Mouse (Mus musculus) Patski (cell line): Measurements from ENCODE around the gene Paqr3. TPM values are rescaled to one million over a fixed set of nuclear protein-coding genes. Genes with fewer than 3 reads are reported as not detected.

Source experiments
- ATAC-seq: fragments of 100-300 bp; one replicate; pipeline ENCODE4 v1.8.0; 2021
- CTCF ChIA-PET: fragments of 350-600 bp; sonication (Branson Sonifier 250); formaldehyde crosslinking; loops from one replicate; lab custom pipeline; 2022; ENCODE audit warnings: inconsistent platforms; lab: Charles Lee
- POLR2A ChIA-PET: fragments of 350-600 bp; sonication (Branson Sonifier 250); formaldehyde crosslinking; loops from one replicate; lab custom pipeline; 2022; ENCODE audit warnings: antibody characterized with exemption, inconsistent platforms; lab: Charles Lee
- DNase-seq: peaks from one replicate; pipeline ENCODE4 v3.0.0-alpha.2; 2011; ENCODE audit warnings: low read depth, low spot score
- H3K27me3 ChIP-seq: fragments of 371-371 bp; one replicate; pipeline ENCODE4 v1.5.1; 2021
- CTCF ChIP-seq: fragments of 100-300 bp; IDR thresholded peaks from one replicate; pipeline ENCODE4 v1.5.1; 2021
- in situ Hi-C: fragments of 300-500 bp; cut with MboI; formaldehyde crosslinking; loops from 3 replicates; pipeline ENCODE4 v1.11.1; 2018; ENCODE audit warnings: low pct_unique_long_range_greater_than_20kb, mixed read lengths
- polyA plus RNA-seq: library from polyadenylated mRNA; unstranded; gene quantifications from one replicate; pipeline ENCODE4 v1.2.3, GENCODE M21; 2021

The Paqr3 gene
- polyA plus RNA-seq, 1 experiment from 2014 or later, result 8.0 TPM

DNA sequence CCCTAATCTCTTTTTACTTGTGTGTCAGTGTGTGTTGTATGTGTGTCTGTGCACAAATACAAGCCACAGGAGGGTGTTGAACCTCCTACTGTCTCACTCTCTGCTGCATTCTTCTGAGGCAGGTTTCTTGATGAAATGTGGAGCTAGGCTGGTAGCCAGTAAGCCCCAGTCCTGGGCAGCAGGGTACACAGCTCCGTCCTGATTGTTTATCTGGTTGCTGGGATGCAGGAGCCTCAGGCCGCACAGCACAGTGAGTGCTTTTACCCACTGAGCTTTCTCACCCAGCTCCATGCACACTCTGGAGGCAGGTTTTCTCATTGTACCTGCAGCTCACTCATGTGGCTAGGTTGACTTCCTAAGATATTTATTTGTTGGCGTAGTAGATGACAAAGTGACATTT, 50.5 kb downstream of the Paqr3 start:
- ChIA-PET POLR2A (interaction anchor here (1.1 kb wide), 1 partner anchor 202 kb away, joined by 3 read pairs; no protein-coding TSS in a partner anchor), CTCF (interaction anchor here (0.6 kb wide), 1 partner anchor 85 kb away, joined by 3 read pairs; no protein-coding TSS in a partner anchor)
- in situ Hi-C loops, result no loop called here
- DNase-seq (no peak), ATAC-seq (no peak)
- no peak for TF ChIP-seq CTCF
- no peaks in the 10 kb centered on the region for H3K27me3 ChIP-seq

DNA sequence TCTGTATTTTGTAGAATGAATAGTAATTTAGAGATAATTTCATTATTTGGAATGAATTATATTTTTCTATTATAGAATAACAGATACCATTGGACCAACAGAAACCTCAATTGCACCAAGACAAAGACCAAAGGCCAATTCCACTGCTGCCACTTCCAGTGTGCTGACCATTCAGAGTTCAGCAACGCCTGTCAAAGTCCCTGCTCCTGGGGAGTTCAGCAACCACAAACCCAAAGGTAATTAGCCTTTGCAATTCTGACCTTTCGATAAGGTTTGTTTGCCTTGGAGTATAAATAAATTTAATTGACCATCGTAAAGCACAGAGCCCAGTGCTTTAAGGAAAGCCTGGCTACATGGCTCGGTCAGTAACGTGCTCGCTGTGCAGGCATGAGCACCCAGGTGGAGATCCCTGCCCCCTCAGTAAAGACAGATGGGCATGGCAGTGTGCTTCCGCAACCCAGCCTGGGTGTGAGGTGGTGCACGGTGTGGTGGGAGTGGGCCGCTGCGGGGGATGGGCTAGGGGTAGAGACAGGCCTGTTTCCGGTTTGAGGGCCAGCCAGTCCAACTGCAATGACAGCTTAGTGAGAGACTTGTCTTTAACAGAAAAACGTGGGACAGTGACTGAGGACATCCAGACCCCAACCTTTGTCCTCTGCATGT, 54.5 kb downstream of the Paqr3 start:
- POLR2A ChIA-PET, result no interaction called here
- in situ Hi-C loops, result loop anchor here (5.0 to 10.0 kb wide), 2 partner anchors 205 to 792 kb away; no protein-coding TSS in a partner anchor
- ATAC-seq, result no peak
- no peak for TF ChIP-seq CTCF
- CTCF ChIA-PET, result interaction anchor here (1.6 kb wide), 1 partner anchor 197 kb away, joined by 3 read pairs; no protein-coding TSS in a partner anchor
- no peaks in the 10 kb centered on the region for H3K27me3 ChIP-seq
- no peak for DNase-seq

DNA sequence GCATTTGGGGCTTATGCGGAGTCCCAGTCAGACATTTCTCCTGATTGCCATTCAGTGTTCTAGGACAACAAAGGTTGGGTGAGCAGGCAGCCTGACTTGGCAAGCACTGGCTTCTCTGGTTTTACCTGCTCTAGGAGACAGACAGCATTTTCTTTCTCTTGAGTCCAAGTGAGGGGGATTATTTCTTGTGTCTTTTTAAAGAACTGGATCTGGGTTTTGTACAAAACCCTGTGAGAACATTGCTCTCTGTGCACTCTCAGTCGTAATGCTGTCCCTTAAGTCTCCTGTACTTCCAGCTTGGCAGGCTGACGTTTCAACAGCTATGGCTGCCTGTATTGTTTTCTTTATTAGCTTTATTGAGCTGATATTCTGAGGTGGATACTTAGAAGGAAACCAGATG, 55.0 kb downstream of the Paqr3 start:
- TF ChIP-seq CTCF, result no peak
- H3K27me3 ChIP-seq, result no peaks in the 10 kb centered on the region
- no peak for ATAC-seq
- ChIA-PET CTCF (no interaction called here), POLR2A (no interaction called here)
- in situ Hi-C loops, result loop anchor here (5.0 to 10.0 kb wide), 2 partner anchors 204 to 792 kb away; no protein-coding TSS in a partner anchor
- no peak for DNase-seq

DNA sequence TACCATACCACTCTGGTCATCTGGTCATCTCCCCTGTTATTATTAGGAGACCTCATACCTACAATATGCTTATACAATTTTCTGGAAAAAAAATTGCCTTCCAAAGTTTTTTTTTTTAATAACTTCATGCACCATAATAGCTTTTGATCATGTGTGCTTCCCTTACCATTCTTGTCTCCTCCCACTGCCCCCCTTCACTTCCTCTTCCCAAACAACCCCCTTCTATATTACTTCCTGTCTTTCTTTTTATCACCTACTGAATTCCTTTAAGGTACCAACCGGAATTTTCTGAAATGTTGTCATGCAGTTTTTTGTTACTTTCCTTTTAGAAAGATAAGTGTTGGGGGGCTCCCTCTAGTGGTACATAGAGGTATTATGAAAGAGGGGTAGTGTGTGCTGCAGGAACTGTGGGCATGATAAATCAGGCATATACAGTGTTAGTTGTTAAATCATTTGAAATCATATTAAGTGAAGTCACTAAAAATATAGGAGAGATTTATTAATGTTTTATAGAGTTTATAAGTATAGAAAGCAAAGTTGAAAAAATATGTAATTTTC, 55.8 kb downstream of the Paqr3 start:
- POLR2A ChIA-PET, result interaction anchor here (0.8 kb wide), 1 partner anchor 17 kb away, joined by 4 read pairs; no protein-coding TSS in a partner anchor
- no peaks in the 10 kb centered on the region for H3K27me3 ChIP-seq
- peak; percentile 66 for TF ChIP-seq CTCF
- DNase-seq (peak; percentile 19), ATAC-seq (no peak)
- in situ Hi-C loops, result loop anchor here (5.0 to 10.0 kb wide), 2 partner anchors 203 to 791 kb away; no protein-coding TSS in a partner anchor
- CTCF ChIA-PET, result interaction anchor here (0.9 to 1.6 kb wide), 8 partner anchors 11 to 207 kb away, joined by 3 to 12 read pairs (median 5); no protein-coding TSS in a partner anchor

DNA sequence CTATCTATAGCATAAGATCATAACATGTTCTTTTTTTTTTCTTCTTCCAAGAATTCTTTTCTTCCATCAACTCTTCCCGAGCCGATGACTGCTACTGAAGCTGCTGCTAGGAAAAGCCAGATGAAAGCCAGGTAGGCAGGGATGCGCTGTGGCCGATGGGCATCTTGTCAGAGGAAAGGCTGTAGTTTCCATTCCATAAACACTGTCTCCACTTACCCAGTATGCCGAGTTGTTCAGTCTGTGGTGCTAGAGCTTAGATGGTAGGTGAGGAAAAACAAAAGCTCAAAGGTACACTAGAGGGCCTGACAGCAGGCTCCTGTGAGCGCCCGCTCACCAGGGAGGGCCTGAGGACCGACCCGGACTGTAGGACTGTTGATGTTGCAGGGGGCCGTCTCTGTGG, 56.6 kb downstream of the Paqr3 start:
- in situ Hi-C loops, result loop anchor here (5.0 to 10.0 kb wide), 2 partner anchors 202 to 790 kb away; no protein-coding TSS in a partner anchor

DNA sequence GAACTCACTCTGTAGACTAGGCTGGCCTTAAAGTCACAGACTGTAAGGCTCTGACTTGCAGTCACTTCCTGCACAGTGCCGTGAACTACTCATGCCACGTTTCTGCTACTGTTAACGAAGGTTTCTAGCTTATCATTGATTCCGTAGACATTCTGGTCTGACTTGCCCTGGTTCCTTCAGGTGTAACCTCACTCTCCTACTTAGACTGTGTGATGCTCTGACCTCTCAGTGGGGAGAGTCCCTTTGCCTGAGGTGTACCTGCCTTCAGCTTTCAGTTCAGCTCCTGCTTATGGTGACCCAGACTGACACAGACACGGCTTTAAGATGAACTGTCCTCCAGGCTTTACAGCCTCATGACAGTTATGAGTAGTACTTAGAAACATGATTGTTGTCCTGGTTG, 57.2 kb downstream of the Paqr3 start:
- no peak for DNase-seq
- in situ Hi-C loops, result loop anchor here (10.0 kb wide), 1 partner anchor 789 kb away; no protein-coding TSS in a partner anchor
- ChIA-PET CTCF (interaction anchor here (1.4 kb wide), 2 partner anchors 10 to 200 kb away, joined by 5 to 12 read pairs; no protein-coding TSS in a partner anchor), POLR2A (no interaction called here)
- no peak for ATAC-seq
- TF ChIP-seq CTCF, result no peak
- no peaks in the 10 kb centered on the region for H3K27me3 ChIP-seq

More for the DNA sequence above, 56.6 kb downstream of the Paqr3 start:
- H3K27me3 ChIP-seq, result no peaks in the 10 kb centered on the region
- CTCF ChIA-PET, result interaction anchor here (1.1 to 1.6 kb wide), 7 partner anchors 11 to 206 kb away, joined by 4 to 12 read pairs (median 5); no protein-coding TSS in a partner anchor
- DNase-seq (no peak), ATAC-seq (no peak)
- TF ChIP-seq CTCF, result no peak
- POLR2A ChIA-PET, result interaction anchor here (0.8 kb wide), 1 partner anchor 16 kb away, joined by 4 read pairs; no protein-coding TSS in a partner anchor

DNA sequence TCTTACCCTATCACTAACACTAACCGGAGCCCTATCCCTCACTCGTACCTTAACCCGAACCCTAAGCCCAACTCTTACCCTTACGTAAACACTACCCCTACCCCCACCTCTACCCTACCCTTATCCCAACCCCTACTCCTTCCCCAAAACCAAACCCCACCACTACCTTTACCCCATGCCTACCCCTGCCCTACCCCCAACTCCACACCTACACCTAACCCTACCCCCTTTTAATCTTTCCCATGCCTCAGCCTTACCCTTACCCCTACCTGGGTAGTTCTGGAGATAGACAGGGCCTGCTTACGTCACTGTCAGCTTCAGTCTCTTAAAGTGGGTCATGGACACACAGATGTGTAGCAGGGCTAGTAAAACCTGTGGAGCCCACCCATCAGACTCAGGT, 62.5 kb downstream of the Paqr3 start:
- ChIA-PET CTCF (interaction anchor here (0.9 to 1.0 kb wide), 2 partner anchors 193 to 275 kb away, joined by 3 read pairs; no protein-coding TSS in a partner anchor), POLR2A (no interaction called here)
- TF ChIP-seq CTCF, result no peak
- ATAC-seq (no peak), DNase-seq (no peak)
- in situ Hi-C loops, result no loop called here
- H3K27me3 ChIP-seq, result no peaks in the 10 kb centered on the region

DNA sequence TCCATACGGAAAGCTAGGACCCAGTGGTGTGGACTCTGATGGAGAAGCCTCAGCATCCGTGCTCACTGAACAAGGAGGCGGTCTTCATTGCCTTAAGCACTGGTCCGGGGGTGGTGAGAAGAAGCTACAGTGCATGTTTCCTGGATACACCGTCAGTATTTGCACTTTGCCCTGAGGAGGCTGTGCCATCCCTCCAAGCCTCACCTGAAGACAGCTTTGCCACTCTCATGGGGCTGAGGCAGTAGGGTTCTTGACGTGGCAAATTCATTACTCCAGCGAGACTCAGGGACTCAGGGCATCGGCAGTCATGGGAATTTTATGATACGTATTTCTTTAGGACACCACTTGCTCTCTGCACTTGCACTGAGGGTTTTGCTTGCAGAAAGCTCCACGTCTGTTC, 64.7 kb downstream of the Paqr3 start:
- no peaks in the 10 kb centered on the region for H3K27me3 ChIP-seq
- no peak for TF ChIP-seq CTCF
- in situ Hi-C loops, result no loop called here
- ATAC-seq (no peak), DNase-seq (no peak)
- ChIA-PET CTCF (interaction anchor here (1.0 to 1.3 kb wide), 2 partner anchors 23 to 181 kb away, joined by 3 to 4 read pairs; no protein-coding TSS in a partner anchor), POLR2A (no interaction called here)

DNA sequence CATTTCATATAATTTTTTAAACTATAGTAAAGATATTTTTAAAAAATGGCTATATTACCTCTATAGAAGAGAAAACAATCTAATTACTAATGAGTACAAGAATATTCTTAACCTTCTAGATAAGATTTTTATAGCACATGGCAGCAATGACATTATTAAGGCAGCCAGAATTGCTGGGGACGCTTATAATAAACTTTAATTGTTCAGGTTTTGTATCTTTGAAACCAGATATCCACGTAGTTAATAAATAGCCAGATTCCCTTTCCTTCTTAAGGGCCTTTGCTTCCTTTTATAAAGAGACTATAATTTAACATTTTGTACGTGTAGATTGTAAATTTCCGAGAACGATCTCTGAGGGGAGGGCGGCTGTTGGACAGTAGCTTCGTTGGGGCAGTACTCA, 66.1 kb downstream of the Paqr3 start:
- no peak for DNase-seq
- POLR2A ChIA-PET, result no interaction called here
- no peak for ATAC-seq
- no peaks in the 10 kb centered on the region for H3K27me3 ChIP-seq
- TF ChIP-seq CTCF, result no peak
- CTCF ChIA-PET, result no interaction called here
- in situ Hi-C loops, result no loop called here

Other genes starting within 250 kb of the Paqr3 start
- 13.9 TPM for gene Bmp2k, start 113.9 kb downstream of the Paqr3 start, polyA plus RNA-seq